Mouse (Mus musculus) right cerebral cortex, postnatal 25 days (tissue): ENCODE results near the gene Arhgef25.
"Not testable (repeated sequence)": the region's sequence is repeated elsewhere in the genome, so short reads cannot be mapped to it uniquely, and the experiment has no call there.

Experiments
- DNase-seq: peaks from one replicate; pipeline ENCODE4 v3.0.0; 2022

Gene Arhgef25

GRCm38 (mm10) chr10:127134394-127135035 is 55.4 kb downstream of the Arhgef25 start:
- DNase-seq: not testable (repeated sequence)
